Mouse (Mus musculus): ENCODE data around the gene Cfap44. TPM values are rescaled to one million over a fixed set of nuclear protein-coding genes. Genes with fewer than 3 reads are reported as not detected.

Gene Cfap44
- total RNA-seq, 1 experiment from 2014 or later = not detected

DNA sequence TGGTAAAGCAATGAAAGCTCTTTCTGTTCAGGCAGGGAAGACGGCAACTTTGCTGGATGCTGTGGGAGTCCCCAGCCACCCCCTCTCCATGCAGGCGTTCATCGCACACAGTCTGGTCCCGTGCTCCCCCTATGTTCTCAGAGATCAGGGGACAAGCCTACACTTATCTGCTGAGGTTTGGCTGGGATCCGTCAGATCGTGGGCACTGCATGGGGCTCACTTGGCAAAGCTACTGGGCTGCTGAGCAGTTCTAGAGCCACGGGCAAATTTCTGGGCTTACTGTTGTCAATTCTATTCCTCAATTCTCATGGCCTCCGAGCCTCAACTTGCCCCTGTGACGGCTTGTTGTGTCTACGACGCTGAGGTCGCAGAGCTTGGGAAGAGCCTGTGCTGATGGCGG lies 114.2 kb downstream of the Cfap44 start:
- no peak for ATAC-seq (replicated peaks in 1 of 2; ENCODE audit: insufficient read depth in 1 of 2, low FRiP score in 2 of 2, low TSS enrichment in 1 of 2, low read depth in 1 of 2, poor library complexity in 2 of 2, severe bottlenecking in 2 of 2)

- peak; percentile 27; a peak in 1 of 4 replicates for ATAC-seq (replicated peaks in 1 of 2; ENCODE audit: insufficient read depth in 1 of 2, low FRiP score in 2 of 2, low TSS enrichment in 1 of 2, low read depth in 1 of 2, poor library complexity in 2 of 2, severe bottlenecking in 2 of 2)
These were observed 115.1 kb downstream of the Cfap44 start for GRCm38 (mm10) chr16:44509458-44510344.

GRCm38 (mm10) chr16:44510521-44511213 lies 116.1 kb downstream of the Cfap44 start:
- ATAC-seq (replicated peaks in 1 of 2; ENCODE audit: insufficient read depth in 1 of 2, low FRiP score in 2 of 2, low TSS enrichment in 1 of 2, low read depth in 1 of 2, poor library complexity in 2 of 2, severe bottlenecking in 2 of 2) = no peak

- ATAC-seq (replicated peaks in 1 of 2; ENCODE audit: insufficient read depth in 1 of 2, low FRiP score in 2 of 2, low TSS enrichment in 1 of 2, low read depth in 1 of 2, poor library complexity in 2 of 2, severe bottlenecking in 2 of 2) = no peak
These were observed 121.9 kb downstream of the Cfap44 start for GRCm38 (mm10) chr16:44516498-44516897.

- no peak for ATAC-seq (replicated peaks in 1 of 2; ENCODE audit: insufficient read depth in 1 of 2, low FRiP score in 2 of 2, low TSS enrichment in 1 of 2, low read depth in 1 of 2, poor library complexity in 2 of 2, severe bottlenecking in 2 of 2)
These were observed 129.0 kb downstream of the Cfap44 start for GRCm38 (mm10) chr16:44523595-44523994.

GRCm38 (mm10) chr16:44526044-44526443 lies 131.4 kb downstream of the Cfap44 start:
- no peak for ATAC-seq (replicated peaks in 1 of 2; ENCODE audit: insufficient read depth in 1 of 2, low FRiP score in 2 of 2, low TSS enrichment in 1 of 2, low read depth in 1 of 2, poor library complexity in 2 of 2, severe bottlenecking in 2 of 2)

DNA sequence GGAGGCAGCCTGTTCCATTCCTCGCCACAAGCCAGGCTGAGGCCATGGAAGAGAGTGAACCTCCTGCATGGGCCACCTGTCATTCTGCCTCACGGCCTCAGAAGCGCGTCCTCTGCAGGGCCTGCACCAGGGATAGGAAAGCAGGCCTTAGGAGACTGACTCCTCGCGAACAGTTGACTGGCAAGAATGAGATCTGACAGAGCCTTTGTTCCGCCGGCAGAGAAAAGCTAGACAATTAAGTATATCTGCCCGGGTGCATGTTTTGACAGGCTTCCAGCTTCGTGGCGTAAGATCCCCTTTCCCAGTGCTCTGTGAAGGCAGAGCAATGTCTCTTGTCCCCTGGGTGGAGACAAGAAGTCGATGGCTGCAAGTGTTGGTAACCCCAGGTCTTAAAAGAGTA lies 132.1 kb downstream of the Cfap44 start:
- no peak for ATAC-seq (replicated peaks in 1 of 2; ENCODE audit: insufficient read depth in 1 of 2, low FRiP score in 2 of 2, low TSS enrichment in 1 of 2, low read depth in 1 of 2, poor library complexity in 2 of 2, severe bottlenecking in 2 of 2)

DNA sequence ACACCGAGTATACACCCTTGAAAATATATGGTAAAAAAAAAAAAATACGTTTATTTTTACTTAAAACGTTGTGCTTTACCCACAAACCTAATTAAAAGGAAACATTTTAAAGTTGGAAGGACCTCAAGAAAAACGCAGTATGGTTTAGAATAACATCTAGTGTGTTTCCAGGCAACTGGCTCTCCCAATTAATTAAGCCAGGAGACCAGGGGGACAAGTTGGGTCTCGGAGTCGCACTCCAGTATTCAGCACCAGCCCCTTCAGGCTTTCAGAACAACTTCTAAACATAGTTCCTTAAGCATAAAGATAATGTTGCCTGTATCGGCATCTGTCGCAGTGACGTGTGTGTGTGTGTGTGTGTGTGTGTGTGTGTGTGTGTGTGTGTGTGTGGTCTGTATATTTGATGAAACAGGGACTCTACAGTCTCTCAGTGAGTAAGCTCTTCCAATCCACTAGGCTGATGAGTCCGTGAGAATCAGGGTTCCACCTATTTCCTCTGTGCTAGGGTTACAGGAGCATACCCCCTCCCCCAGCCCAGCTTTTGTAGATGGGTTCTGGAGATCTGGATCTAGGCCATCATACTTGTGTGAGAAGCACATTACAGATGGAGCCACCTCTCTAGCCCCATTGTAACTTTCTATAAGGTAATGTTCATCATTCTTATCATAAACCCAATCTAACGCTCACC lies 132.8 kb downstream of the Cfap44 start:
- no peak for ATAC-seq (replicated peaks in 1 of 2; ENCODE audit: insufficient read depth in 1 of 2, low FRiP score in 2 of 2, low TSS enrichment in 1 of 2, low read depth in 1 of 2, poor library complexity in 2 of 2, severe bottlenecking in 2 of 2)

GRCm38 (mm10) chr16:44528955-44529354 lies 134.4 kb downstream of the Cfap44 start:
- ATAC-seq (replicated peaks in 1 of 2; ENCODE audit: insufficient read depth in 1 of 2, low FRiP score in 2 of 2, low TSS enrichment in 1 of 2, low read depth in 1 of 2, poor library complexity in 2 of 2, severe bottlenecking in 2 of 2) = no peak

GRCm38 (mm10) chr16:44529691-44530090 lies 135.1 kb downstream of the Cfap44 start:
- ATAC-seq (replicated peaks in 1 of 2; ENCODE audit: insufficient read depth in 1 of 2, low FRiP score in 2 of 2, low TSS enrichment in 1 of 2, low read depth in 1 of 2, poor library complexity in 2 of 2, severe bottlenecking in 2 of 2) = no peak

DNA sequence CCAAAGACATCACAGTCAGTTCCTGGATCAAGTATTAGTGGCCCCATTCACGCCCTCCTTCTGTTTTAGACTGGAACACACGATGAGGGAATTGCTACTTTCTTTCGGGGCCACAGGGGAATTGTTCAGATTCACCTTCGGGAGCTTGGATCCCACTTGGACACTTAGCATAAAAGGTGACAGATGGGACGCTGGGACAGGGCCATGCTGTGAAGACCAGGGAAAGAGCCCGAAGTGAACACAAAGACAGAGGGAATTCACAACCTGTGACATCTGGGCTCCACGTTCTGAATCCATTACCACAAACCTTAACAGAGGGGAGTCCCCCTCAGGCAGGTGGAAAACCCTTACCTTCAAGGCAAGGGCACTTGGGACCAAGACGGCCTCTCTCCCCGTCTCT lies 135.6 kb downstream of the Cfap44 start:
- no peak for ATAC-seq (replicated peaks in 1 of 2; ENCODE audit: insufficient read depth in 1 of 2, low FRiP score in 2 of 2, low TSS enrichment in 1 of 2, low read depth in 1 of 2, poor library complexity in 2 of 2, severe bottlenecking in 2 of 2)

GRCm38 (mm10) chr16:44530829-44531228 lies 136.2 kb downstream of the Cfap44 start:
- ATAC-seq (replicated peaks in 1 of 2; ENCODE audit: insufficient read depth in 1 of 2, low FRiP score in 2 of 2, low TSS enrichment in 1 of 2, low read depth in 1 of 2, poor library complexity in 2 of 2, severe bottlenecking in 2 of 2) = no peak

DNA sequence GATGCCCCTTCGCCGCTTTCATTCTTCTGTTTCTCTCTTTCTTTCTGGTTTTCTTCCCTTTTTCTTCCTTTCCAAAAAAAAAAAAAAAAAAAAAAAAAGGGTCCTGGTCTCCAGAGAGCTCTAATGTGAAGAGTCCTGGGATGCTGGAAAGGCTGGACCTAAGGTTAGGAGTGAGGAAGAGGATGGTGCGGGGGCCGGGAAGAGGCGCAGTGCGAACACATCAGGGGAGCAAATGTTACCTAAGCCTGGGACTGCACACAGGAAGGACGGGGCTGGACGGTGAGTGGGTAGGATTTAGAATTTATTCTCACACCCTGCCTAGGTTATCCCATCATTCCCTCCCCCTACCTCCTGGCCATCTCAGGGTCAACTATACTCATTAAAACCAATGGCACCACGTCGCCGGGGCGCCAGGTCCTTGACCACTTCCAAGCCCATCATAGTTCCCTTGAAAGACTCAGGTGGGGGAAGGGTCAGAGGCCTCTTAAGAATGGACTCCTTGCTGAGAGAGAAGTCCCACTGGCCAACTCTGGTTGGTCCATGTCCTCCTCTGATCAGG lies 136.7 kb downstream of the Cfap44 start:
- no peak for ATAC-seq (replicated peaks in 1 of 2; ENCODE audit: insufficient read depth in 1 of 2, low FRiP score in 2 of 2, low TSS enrichment in 1 of 2, low read depth in 1 of 2, poor library complexity in 2 of 2, severe bottlenecking in 2 of 2)

Other genes with a start within 250 kb of the Cfap44 start
- gene Usf3, start 221.6 kb upstream of the Cfap44 start, total RNA-seq (2017) = 13.5 and 16.1 TPM in 2 replicates
- gene Sidt1, start 61.6 kb upstream of the Cfap44 start, total RNA-seq (2017) = 0.25 TPM in 1 of 2 replicates, not detected in the other
- gene Spice1, start 47.7 kb upstream of the Cfap44 start, total RNA-seq (2017) = 27.3 and 39.1 TPM in 2 replicates
- gene Boc, start 164.1 kb downstream of the Cfap44 start, total RNA-seq (2017) = 0.30 and 0.75 TPM in 2 replicates

Data from hematopoietic stem cell, adult 5-6 weeks (primary cell).